Mouse (Mus musculus) olfactory bulb, adult 2 months (tissue): ENCODE measurements around the gene Notch2.

ENCODE experiments used
- CTCF ChIP-seq: fragments of 200-500 bp; IDR thresholded peaks from 2 replicates; pipeline ENCODE4 v1.5.1; 2012; ENCODE audit warnings: low read depth, mild to moderate bottlenecking, low read length, moderate library complexity; ENCODE audit not compliant: insufficient read depth
- POLR2A ChIP-seq: fragments of 200-500 bp; IDR thresholded peaks from 2 replicates; pipeline ENCODE4 v1.6.1; 2012; ENCODE audit warnings: mild to moderate bottlenecking, low read depth, low read length, moderate library complexity; ENCODE audit not compliant: insufficient read depth

GRCm38 (mm10) chr3:98034622-98035593 lies 21.6 kb downstream of the Notch2 start:
- TF ChIP-seq CTCF (no peak), POLR2A (no peak)
